Mouse (Mus musculus) T-helper 17 cell (primary cell): Measurements from ENCODE around the gene Tnip3.

ENCODE experiments used
- in situ Hi-C, 2 experiments: fragments of 300-600 bp; cut with MboI, MseI; formaldehyde crosslinking; loops; 1 replicate in 1 of 2; 2 replicates in 1 of 2; pipeline ENCODE4 v1.15.1; 2025; ENCODE audit warnings: high pct_unique_total_duplicates in 2 of 2

Tnip3 gene

GRCm38 (mm10) chr6:65642431-65642830, 117.3 kb downstream of the Tnip3 start:
- in situ Hi-C loops = no loop called here

- in situ Hi-C loops = no loop called here
These were observed 119.0 kb downstream of the Tnip3 start for GRCm38 (mm10) chr6:65644110-65644509.

GRCm38 (mm10) chr6:65646408-65646807, 121.3 kb downstream of the Tnip3 start:
- in situ Hi-C loops = no loop called here

GRCm38 (mm10) chr6:65647731-65648130, 122.6 kb downstream of the Tnip3 start:
- in situ Hi-C loops = no loop called here

GRCm38 (mm10) chr6:65651376-65651775, 126.3 kb downstream of the Tnip3 start:
- in situ Hi-C loops = no loop called here

GRCm38 (mm10) chr6:65661272-65661671, 136.2 kb downstream of the Tnip3 start:
- in situ Hi-C loops = loop anchor here in 1 of 2 experiments (10.0 kb wide), 1 partner anchor 854 kb away; no protein-coding TSS in a partner anchor

- in situ Hi-C loops = loop anchor here in 1 of 2 experiments (10.0 kb wide), 1 partner anchor 853 kb away; no protein-coding TSS in a partner anchor
These were observed 136.9 kb downstream of the Tnip3 start for GRCm38 (mm10) chr6:65662050-65662449.

GRCm38 (mm10) chr6:65663990-65664389, 138.9 kb downstream of the Tnip3 start:
- in situ Hi-C loops = loop anchor here in 1 of 2 experiments (10.0 kb wide), 1 partner anchor 851 kb away; no protein-coding TSS in a partner anchor

GRCm38 (mm10) chr6:65666295-65666694, 141.2 kb downstream of the Tnip3 start:
- in situ Hi-C loops = loop anchor here in 1 of 2 experiments (10.0 kb wide), 1 partner anchor 849 kb away; no protein-coding TSS in a partner anchor

GRCm38 (mm10) chr6:65669971-65670370, 144.9 kb downstream of the Tnip3 start:
- in situ Hi-C loops = loop anchor here in 1 of 2 experiments (10.0 kb wide), 1 partner anchor 845 kb away; no protein-coding TSS in a partner anchor

- in situ Hi-C loops = no loop called here
These were observed 145.9 kb downstream of the Tnip3 start for GRCm38 (mm10) chr6:65670981-65671411.

- in situ Hi-C loops = no loop called here
These were observed 146.3 kb downstream of the Tnip3 start, which contains the start of gene Ndnf for GRCm38 (mm10) chr6:65671451-65671850. TSS of gene Ndnf (plus strand) at chr6:65671590.

GRCm38 (mm10) chr6:65672131-65673031, 147.3 kb downstream of the Tnip3 start:
- in situ Hi-C loops = no loop called here
